Mouse (Mus musculus) limb, embryonic 14.5 days (tissue): ENCODE measurements around the gene Spata46. TPM values are rescaled to one million over a fixed set of nuclear protein-coding genes. Genes with fewer than 3 reads are reported as not detected.

Experiments used
- ATAC-seq: fragments of 200-750 bp; cut with Nextera tagmentation; 2 replicates; pipeline ENCODE4 v1.8.0; 2017; ENCODE audit warnings: low read depth, moderate number of reproducible peaks, moderate TSS enrichment; ENCODE audit not compliant: low FRiP score
- DNase-seq: peaks from one replicate; pipeline ENCODE4 v3.0.0-alpha.2; 2015; ENCODE audit warnings: low spot score
- H3K27ac ChIP-seq: fragments of 300-500 bp; sonication (generic); replicated peaks from 2 replicates; pipeline ENCODE4 v1.5.1; 2014; ENCODE audit warnings: low read depth, mild to moderate bottlenecking, low read length, moderate library complexity, mixed read lengths
- H3K27me3 ChIP-seq: fragments of 300-500 bp; sonication (generic); 2 replicates; pipeline ENCODE4 v1.6.1; 2014; ENCODE audit warnings: low read length, mixed read lengths; ENCODE audit not compliant: control insufficient read depth, insufficient read depth
- H3K36me3 ChIP-seq: fragments of 300-500 bp; sonication (generic); 2 replicates; pipeline ENCODE4 v1.6.1; 2014; ENCODE audit warnings: mild to moderate bottlenecking, low read length, moderate library complexity, mixed read lengths; ENCODE audit not compliant: control insufficient read depth, insufficient read depth
- H3K4me1 ChIP-seq: fragments of 300-500 bp; sonication (generic); 2 replicates; pipeline ENCODE4 v1.6.1; 2014; ENCODE audit warnings: antibody characterized with exemption, low read length, mixed read lengths; ENCODE audit not compliant: control insufficient read depth, insufficient read depth
- H3K4me2 ChIP-seq: fragments of 300-500 bp; sonication (generic); replicated peaks from 2 replicates; pipeline ENCODE4 v1.6.1; 2014; ENCODE audit warnings: low read depth, mild to moderate bottlenecking, low read length, moderate library complexity; ENCODE audit not compliant: severe bottlenecking
- H3K4me3 ChIP-seq: fragments of 300-500 bp; sonication (generic); replicated peaks from 2 replicates; pipeline ENCODE4 v1.5.1; 2014; ENCODE audit warnings: low read length
- H3K9ac ChIP-seq: fragments of 300-500 bp; sonication (generic); 2 replicates; pipeline ENCODE4 v1.6.1; 2014; ENCODE audit warnings: mild to moderate bottlenecking, low read depth, low read length, moderate library complexity; ENCODE audit not compliant: severe bottlenecking
- H3K9me3 ChIP-seq: fragments of 300-500 bp; sonication (generic); 2 replicates; pipeline ENCODE4 v1.6.1; 2016; ENCODE audit warnings: low read length; ENCODE audit not compliant: control insufficient read depth
- POLR2A ChIP-seq: fragments of 200-500 bp; IDR thresholded peaks from 2 replicates; pipeline ENCODE4 v1.8.0; 2012; ENCODE audit warnings: inconsistent platforms, mild to moderate bottlenecking, moderate library complexity, borderline replicate concordance; ENCODE audit not compliant: insufficient read depth, insufficient read length; ENCODE audit errors: extremely low read depth
- WGBS: fragments of 180-500 bp; shearing (Covaris S2); extraction: QIAGEN DNeasy Blood & Tissue Kit; methylation state at CpG from one replicate; pipeline ENCODE4 v1.1.7; 2014; 5-methylcytosine and 5-hydroxymethylcytosine counted together
- polyA plus RNA-seq, 2 experiments: library from polyadenylated mRNA; depleted of rRNA in 1 of 2; stranded (reverse) in 1 of 2; unstranded in 1 of 2; fragments of >200 nt; fragmentation: Nextera tagmentation in 1 of 2; extraction: Ambion mirVana in 1 of 2; gene quantifications; 2 replicates each; pipeline versions ENCODE4 v1.2.1 to v1.2.3; 2012 to 2014

Spata46 gene
- polyA plus RNA-seq, 2 experiments: 0.92 TPM; not detected in 1

DNA sequence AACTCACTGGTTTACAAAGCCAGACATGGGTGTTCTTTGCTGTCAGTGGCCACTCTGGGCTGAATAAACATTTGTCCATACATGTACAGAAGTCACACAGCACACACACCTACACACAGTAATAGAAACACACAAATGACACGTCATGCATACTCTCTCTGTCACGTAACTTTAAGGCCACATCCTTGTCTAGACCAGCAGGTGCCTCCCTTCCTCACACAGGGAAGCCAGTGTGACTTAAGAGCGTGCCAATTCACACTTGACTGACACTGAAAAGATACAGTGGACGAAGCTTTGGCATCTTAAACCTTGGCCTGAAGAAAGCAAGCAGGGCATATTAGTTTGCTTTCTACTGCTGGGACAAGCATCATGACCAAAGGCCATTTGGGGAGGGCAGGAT lies 24.2 kb downstream of the Spata46 start:
- Histone ChIP-seq H3K4me3 (no peak overlapping the region), H3K9ac (no peak overlapping the region), H3K27ac (no peak overlapping the region), H3K4me2 (no peak overlapping the region), H3K9me3 (no peaks in the 10 kb centered on the region), H3K27me3 (no peaks in the 10 kb centered on the region), H3K4me1 (no peaks in the 10 kb centered on the region), H3K36me3 (no peaks in the 10 kb centered on the region)
- ATAC-seq (no peak), DNase-seq (no peak)
- no peak for TF ChIP-seq POLR2A
- 85% methylated on average over 4 of the region's 4 CpGs for WGBS

DNA sequence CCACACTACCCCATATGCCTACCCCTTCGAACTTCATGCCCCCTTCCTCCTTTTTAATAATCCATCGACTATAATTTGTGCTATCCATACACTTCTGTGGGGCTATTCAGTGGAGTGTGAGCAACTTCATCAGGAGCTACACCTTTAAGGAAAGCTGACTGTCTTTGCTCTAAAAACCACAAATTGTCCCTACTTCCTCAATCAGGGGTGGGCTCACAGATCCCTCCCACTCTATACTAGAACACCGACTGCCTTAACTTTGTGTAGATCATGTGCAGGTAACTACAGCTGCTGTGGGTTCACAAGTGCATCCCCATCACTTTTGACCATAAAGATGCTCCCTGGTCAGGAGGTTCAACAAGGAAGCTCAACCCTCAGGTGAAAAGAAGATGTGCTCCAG lies 31.3 kb downstream of the Spata46 start:
- no peak overlapping the region for H3K4me2 ChIP-seq
- no peaks in the 10 kb centered on the region for H3K27me3 ChIP-seq
- no peak overlapping the region for H3K9ac ChIP-seq
- WGBS: 85% methylated on average over 3 of the region's 3 CpGs
- no peak for TF ChIP-seq POLR2A
- no peaks in the 10 kb centered on the region for H3K9me3 ChIP-seq
- H3K27ac ChIP-seq: no peak overlapping the region
- ATAC-seq (no peak), DNase-seq (no peak)
- H3K4me1 ChIP-seq: no peaks in the 10 kb centered on the region
- H3K36me3 ChIP-seq: no peaks in the 10 kb centered on the region
- no peak overlapping the region for H3K4me3 ChIP-seq

DNA sequence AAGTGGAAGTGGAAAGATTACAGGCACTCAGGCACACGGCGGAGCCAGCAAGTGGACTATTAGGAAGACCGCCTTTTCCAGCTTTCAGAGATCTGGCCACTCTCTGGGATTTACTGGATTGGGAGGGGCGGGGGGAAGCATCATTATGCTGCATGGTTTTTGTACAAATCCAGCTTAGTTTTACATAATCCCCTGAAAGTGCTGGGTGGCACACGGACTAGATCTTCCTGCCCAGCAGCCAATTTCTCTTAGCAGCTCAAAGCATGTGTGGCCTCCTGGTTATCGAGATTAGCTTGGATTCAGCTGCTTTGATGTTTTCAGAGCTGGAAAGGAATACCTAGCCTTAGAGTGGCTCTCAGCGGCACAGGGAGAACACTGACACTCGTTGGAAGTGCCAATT lies 34.5 kb downstream of the Spata46 start:
- ATAC-seq: no peak
- H3K4me2 ChIP-seq: no peak overlapping the region
- H3K27me3 ChIP-seq: no peaks in the 10 kb centered on the region
- no peak for DNase-seq
- H3K9ac ChIP-seq: no peak overlapping the region
- H3K36me3 ChIP-seq: no peaks in the 10 kb centered on the region
- H3K4me3 ChIP-seq: no peak overlapping the region
- H3K4me1 ChIP-seq: no peaks in the 10 kb centered on the region
- no peak for TF ChIP-seq POLR2A
- H3K27ac ChIP-seq: no peak overlapping the region
- WGBS: 62% methylated on average over 8 of the region's 8 CpGs
- H3K9me3 ChIP-seq: no peaks in the 10 kb centered on the region

DNA sequence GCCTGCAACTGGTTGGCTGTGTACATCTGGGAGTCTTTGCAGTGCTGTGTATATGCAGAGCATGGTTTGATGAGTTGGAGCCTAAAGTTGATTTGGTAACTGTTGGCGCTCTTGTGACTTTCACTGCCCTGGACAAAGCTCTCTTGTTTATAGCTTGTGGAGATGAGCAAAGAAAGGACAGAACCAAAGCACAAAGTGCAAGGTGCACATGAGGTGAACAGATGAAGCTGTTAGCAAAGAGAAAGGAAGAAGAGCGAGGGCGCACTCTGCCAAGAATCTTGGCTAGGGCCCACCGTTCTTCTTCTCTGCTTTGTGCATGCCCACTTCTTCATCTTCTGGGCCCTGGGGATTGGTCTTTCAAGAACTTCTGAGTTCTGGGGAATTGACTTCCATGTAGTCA lies 35.3 kb downstream of the Spata46 start:
- DNase-seq (no peak), ATAC-seq (no peak)
- no peaks in the 10 kb centered on the region for H3K4me1 ChIP-seq
- no peak overlapping the region for H3K9ac ChIP-seq
- H3K27me3 ChIP-seq: no peaks in the 10 kb centered on the region
- no peak overlapping the region for H3K4me3 ChIP-seq
- no peak overlapping the region for H3K4me2 ChIP-seq
- no peak for TF ChIP-seq POLR2A
- no peak overlapping the region for H3K27ac ChIP-seq
- H3K36me3 ChIP-seq: no peaks in the 10 kb centered on the region
- H3K9me3 ChIP-seq: no peaks in the 10 kb centered on the region
- 91% methylated on average over 4 of the region's 4 CpGs for WGBS

DNA sequence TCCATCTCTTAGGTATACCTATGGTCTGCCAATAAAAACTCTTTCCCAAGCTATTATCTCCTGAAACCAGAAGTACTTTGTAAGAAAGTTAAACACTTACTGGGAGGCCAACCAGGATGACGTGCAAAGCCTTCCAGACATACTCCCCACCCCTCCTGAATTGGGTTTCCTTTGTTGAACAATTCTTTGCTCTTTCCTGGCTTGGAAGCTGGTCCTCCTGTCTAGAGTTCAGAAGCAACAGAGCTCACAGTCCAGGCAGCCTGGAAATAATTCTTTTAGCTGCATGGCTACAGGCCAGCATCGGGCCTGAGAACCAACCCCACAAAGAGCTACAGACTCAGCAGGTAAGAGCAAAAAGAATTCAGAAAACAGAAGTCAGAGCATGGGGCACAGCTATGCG lies 37.7 kb downstream of the Spata46 start:
- Histone ChIP-seq H3K4me3 (no peak overlapping the region), H3K9me3 (no peaks in the 10 kb centered on the region), H3K36me3 (no peaks in the 10 kb centered on the region), H3K4me2 (no peak overlapping the region), H3K27me3 (no peaks in the 10 kb centered on the region), H3K27ac (no peak overlapping the region), H3K4me1 (no peaks in the 10 kb centered on the region), H3K9ac (no peak overlapping the region)
- no peak for DNase-seq
- no peak for TF ChIP-seq POLR2A
- ATAC-seq: no peak
- 69% methylated on average over 3 of the region's 3 CpGs for WGBS

DNA sequence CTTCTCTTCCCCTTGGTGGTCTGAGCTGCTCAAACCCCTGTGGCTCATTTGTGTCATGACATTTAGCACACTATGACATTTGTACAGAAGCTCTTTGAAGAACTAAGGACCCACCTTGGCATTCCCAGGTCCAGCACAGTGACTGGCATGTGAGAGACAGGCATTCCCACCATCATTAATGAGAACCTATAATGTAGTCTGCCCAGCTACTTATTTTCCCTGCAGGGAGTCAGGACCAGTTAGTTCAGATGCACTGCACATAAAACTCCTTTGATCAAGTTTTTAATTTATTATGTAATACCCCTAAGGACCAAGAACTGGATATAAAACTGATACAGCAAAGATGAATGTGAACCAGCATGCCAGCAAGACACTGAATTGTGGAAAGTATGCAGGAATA lies 42.5 kb downstream of the Spata46 start:
- Histone ChIP-seq H3K9ac (no peak overlapping the region), H3K36me3 (no peaks in the 10 kb centered on the region), H3K27ac (no peak overlapping the region), H3K4me1 (no peaks in the 10 kb centered on the region), H3K4me2 (no peak overlapping the region), H3K9me3 (no peaks in the 10 kb centered on the region), H3K27me3 (no peaks in the 10 kb centered on the region), H3K4me3 (no peak overlapping the region)
- ATAC-seq: no peak
- no peak for TF ChIP-seq POLR2A
- DNase-seq: no peak
